Mouse (Mus musculus): ENCODE data around the gene Tm9sf4. TPM values are rescaled to one million over a fixed set of nuclear protein-coding genes. Genes with fewer than 3 reads are reported as not detected.

The Tm9sf4 gene
- polyA plus RNA-seq, 1 experiment from 2014 or later, result 99.4 TPM

GRCm38 (mm10) chr2:153151026-153151425 lies 10.1 kb upstream of the Tm9sf4 start:
- Histone ChIP-seq H3K9ac (ENCODE audit: low read depth, low read length) (no peak overlapping the region), H3K36me3 (ENCODE audit: control insufficient read depth, insufficient read depth, low read length) (no peaks in the 10 kb centered on the region), H3K4me3 (ENCODE audit: low read length) (no peak overlapping the region), H3K27me3 (ENCODE audit: control insufficient read depth, insufficient read depth, low read length) (no peaks in the 10 kb centered on the region), H3K4me1 (ENCODE audit: control insufficient read depth, insufficient read depth, low read length) (no peaks in the 10 kb centered on the region), H3K9me3 (ENCODE audit: control insufficient read depth, low read length) (no peaks in the 10 kb centered on the region), H3K4me2 (replicated peaks; ENCODE audit: low read depth, low read length) (no peak overlapping the region), H3K27ac (ENCODE audit: low read depth, low read length) (no peak overlapping the region)
- 85% methylated on average over 7 of the region's 7 CpGs for WGBS
- ATAC-seq (ENCODE audit: low FRiP score, low TSS enrichment), result no peak

- Histone ChIP-seq H3K9ac (ENCODE audit: low read depth, low read length) (no peak overlapping the region), H3K4me3 (ENCODE audit: low read length) (no peak overlapping the region), H3K4me1 (ENCODE audit: control insufficient read depth, insufficient read depth, low read length) (no peaks in the 10 kb centered on the region), H3K27ac (ENCODE audit: low read depth, low read length) (no peak overlapping the region), H3K9me3 (ENCODE audit: control insufficient read depth, low read length) (no peaks in the 10 kb centered on the region), H3K27me3 (ENCODE audit: control insufficient read depth, insufficient read depth, low read length) (no peaks in the 10 kb centered on the region), H3K4me2 (replicated peaks; ENCODE audit: low read depth, low read length) (no peak overlapping the region), H3K36me3 (ENCODE audit: control insufficient read depth, insufficient read depth, low read length) (no peaks in the 10 kb centered on the region)
- ATAC-seq (ENCODE audit: low FRiP score, low TSS enrichment), result no peak
- WGBS, result 82% methylated on average over 8 of the region's 8 CpGs
These were observed 9.0 kb upstream of the Tm9sf4 start for GRCm38 (mm10) chr2:153151926-153152665.

- H3K9me3 ChIP-seq (ENCODE audit: control insufficient read depth, low read length), result no peaks in the 10 kb centered on the region
- no peaks in the 10 kb centered on the region for H3K4me1 ChIP-seq (ENCODE audit: control insufficient read depth, insufficient read depth, low read length)
- no peak overlapping the region for H3K4me3 ChIP-seq (ENCODE audit: low read length)
- no peak overlapping the region for H3K9ac ChIP-seq (ENCODE audit: low read depth, low read length)
- ATAC-seq (ENCODE audit: low FRiP score, low TSS enrichment), result no peak
- H3K27me3 ChIP-seq (ENCODE audit: control insufficient read depth, insufficient read depth, low read length), result no peaks in the 10 kb centered on the region
- 64% methylated on average over 4 of the region's 4 CpGs for WGBS
- no peak overlapping the region for H3K27ac ChIP-seq (ENCODE audit: low read depth, low read length)
- H3K36me3 ChIP-seq (ENCODE audit: control insufficient read depth, insufficient read depth, low read length), result no peaks in the 10 kb centered on the region
- H3K4me2 ChIP-seq (replicated peaks; ENCODE audit: low read depth, low read length), result no peak overlapping the region
These were observed 8.1 kb upstream of the Tm9sf4 start for GRCm38 (mm10) chr2:153153033-153153450.

GRCm38 (mm10) chr2:153157270-153157669 lies 3.8 kb upstream of the Tm9sf4 start:
- WGBS, result 73% methylated on average over 1 of the region's 3 CpGs

GRCm38 (mm10) chr2:153160133-153160532 lies 970 bp upstream of the Tm9sf4 start:
- no peak overlapping the region for H3K27ac ChIP-seq (ENCODE audit: low read depth, low read length)
- H3K27me3 ChIP-seq (ENCODE audit: control insufficient read depth, insufficient read depth, low read length), result no peaks in the 10 kb centered on the region
- WGBS, result 87% methylated on average over 5 of the region's 5 CpGs
- no peaks in the 10 kb centered on the region for H3K9me3 ChIP-seq (ENCODE audit: control insufficient read depth, low read length)
- no peak overlapping the region for H3K4me2 ChIP-seq (replicated peaks; ENCODE audit: low read depth, low read length)
- no peak overlapping the region for H3K9ac ChIP-seq (ENCODE audit: low read depth, low read length)
- H3K4me3 ChIP-seq (ENCODE audit: low read length), result no peak overlapping the region
- H3K36me3 ChIP-seq (ENCODE audit: control insufficient read depth, insufficient read depth, low read length), result peaks cover 3% of the 10 kb centered on the region; the same call in 1 of the 2 replicates
- H3K4me1 ChIP-seq (ENCODE audit: control insufficient read depth, insufficient read depth, low read length), result peaks cover 11% of the 10 kb centered on the region
- no peak for ATAC-seq (ENCODE audit: low FRiP score, low TSS enrichment)

More at GRCm38 (mm10) chr2:153157270-153157669, 3.8 kb upstream of the Tm9sf4 start:
- Histone ChIP-seq H3K9me3 (ENCODE audit: control insufficient read depth, low read length) (no peaks in the 10 kb centered on the region), H3K4me1 (ENCODE audit: control insufficient read depth, insufficient read depth, low read length) (peaks cover 3% of the 10 kb centered on the region), H3K9ac (ENCODE audit: low read depth, low read length) (no peak overlapping the region), H3K4me3 (ENCODE audit: low read length) (no peak overlapping the region), H3K27ac (ENCODE audit: low read depth, low read length) (no peak overlapping the region), H3K27me3 (ENCODE audit: control insufficient read depth, insufficient read depth, low read length) (no peaks in the 10 kb centered on the region), H3K4me2 (replicated peaks; ENCODE audit: low read depth, low read length) (no peak overlapping the region), H3K36me3 (ENCODE audit: control insufficient read depth, insufficient read depth, low read length) (no peaks in the 10 kb centered on the region)
- no peak for ATAC-seq (ENCODE audit: low FRiP score, low TSS enrichment)

- Histone ChIP-seq H3K36me3 (ENCODE audit: control insufficient read depth, insufficient read depth, low read length) (peaks cover 4% of the 10 kb centered on the region; the same call in 1 of the 2 replicates), H3K9me3 (ENCODE audit: control insufficient read depth, low read length) (no peaks in the 10 kb centered on the region), H3K4me1 (ENCODE audit: control insufficient read depth, insufficient read depth, low read length) (peaks cover 11% of the 10 kb centered on the region), H3K27ac (ENCODE audit: low read depth, low read length) (peak overlapping the region; percentile 95), H3K9ac (ENCODE audit: low read depth, low read length) (peak overlapping the region; percentile 87), H3K4me2 (replicated peaks; ENCODE audit: low read depth, low read length) (peak overlapping the region; percentile 73), H3K27me3 (ENCODE audit: control insufficient read depth, insufficient read depth, low read length) (no peaks in the 10 kb centered on the region), H3K4me3 (ENCODE audit: low read length) (peak overlapping the region; percentile 89)
- peak; percentile 62 for ATAC-seq (ENCODE audit: low FRiP score, low TSS enrichment)
- WGBS, result under 1% methylated on average over 16 of the region's 16 CpGs
These were observed 579 bp downstream of the Tm9sf4 start for GRCm38 (mm10) chr2:153161684-153162080.

- WGBS, result 30% methylated on average over 6 of the region's 6 CpGs
- H3K4me1 ChIP-seq (ENCODE audit: control insufficient read depth, insufficient read depth, low read length), result peaks cover 20% of the 10 kb centered on the region
These were observed 6.0 kb downstream of the Tm9sf4 start for GRCm38 (mm10) chr2:153167136-153167535.

GRCm38 (mm10) chr2:153168134-153168820 lies 7.2 kb downstream of the Tm9sf4 start:
- no peak overlapping the region for H3K4me2 ChIP-seq (replicated peaks; ENCODE audit: low read depth, low read length)
- peaks cover 11% of the 10 kb centered on the region for H3K4me1 ChIP-seq (ENCODE audit: control insufficient read depth, insufficient read depth, low read length)
- no peaks in the 10 kb centered on the region for H3K27me3 ChIP-seq (ENCODE audit: control insufficient read depth, insufficient read depth, low read length)
- H3K9ac ChIP-seq (ENCODE audit: low read depth, low read length), result no peak overlapping the region
- peaks cover 10% of the 10 kb centered on the region; the same call in 1 of the 2 replicates for H3K36me3 ChIP-seq (ENCODE audit: control insufficient read depth, insufficient read depth, low read length)
- H3K4me3 ChIP-seq (ENCODE audit: low read length), result no peak overlapping the region
- 24% methylated on average over 2 of the region's 2 CpGs for WGBS
- 0 out of 2 replicates have a peak, but pooled peaks have one; percentile 32 for ATAC-seq (ENCODE audit: low FRiP score, low TSS enrichment)
- H3K9me3 ChIP-seq (ENCODE audit: control insufficient read depth, low read length), result no peaks in the 10 kb centered on the region
- H3K27ac ChIP-seq (ENCODE audit: low read depth, low read length), result no peak overlapping the region

More at GRCm38 (mm10) chr2:153167136-153167535, 6.0 kb downstream of the Tm9sf4 start:
- no peak overlapping the region for H3K4me3 ChIP-seq (ENCODE audit: low read length)
- no peaks in the 10 kb centered on the region for H3K27me3 ChIP-seq (ENCODE audit: control insufficient read depth, insufficient read depth, low read length)
- H3K36me3 ChIP-seq (ENCODE audit: control insufficient read depth, insufficient read depth, low read length), result peaks cover 10% of the 10 kb centered on the region; the same call in 1 of the 2 replicates
- H3K4me2 ChIP-seq (replicated peaks; ENCODE audit: low read depth, low read length), result no peak overlapping the region
- peak; percentile 72; the same call in 1 of the 2 replicates for ATAC-seq (ENCODE audit: low FRiP score, low TSS enrichment)
- H3K27ac ChIP-seq (ENCODE audit: low read depth, low read length), result no peak overlapping the region
- no peaks in the 10 kb centered on the region for H3K9me3 ChIP-seq (ENCODE audit: control insufficient read depth, low read length)
- no peak overlapping the region for H3K9ac ChIP-seq (ENCODE audit: low read depth, low read length)
